Mouse (Mus musculus) A20 (cell line): Measurements from ENCODE around the gene Emcn.

ENCODE experiments used
- DNase-seq: peaks from one replicate; pipeline ENCODE4 v3.0.0-alpha.2; 2011; ENCODE audit warnings: low read depth, low spot score

Gene Emcn

DNA sequence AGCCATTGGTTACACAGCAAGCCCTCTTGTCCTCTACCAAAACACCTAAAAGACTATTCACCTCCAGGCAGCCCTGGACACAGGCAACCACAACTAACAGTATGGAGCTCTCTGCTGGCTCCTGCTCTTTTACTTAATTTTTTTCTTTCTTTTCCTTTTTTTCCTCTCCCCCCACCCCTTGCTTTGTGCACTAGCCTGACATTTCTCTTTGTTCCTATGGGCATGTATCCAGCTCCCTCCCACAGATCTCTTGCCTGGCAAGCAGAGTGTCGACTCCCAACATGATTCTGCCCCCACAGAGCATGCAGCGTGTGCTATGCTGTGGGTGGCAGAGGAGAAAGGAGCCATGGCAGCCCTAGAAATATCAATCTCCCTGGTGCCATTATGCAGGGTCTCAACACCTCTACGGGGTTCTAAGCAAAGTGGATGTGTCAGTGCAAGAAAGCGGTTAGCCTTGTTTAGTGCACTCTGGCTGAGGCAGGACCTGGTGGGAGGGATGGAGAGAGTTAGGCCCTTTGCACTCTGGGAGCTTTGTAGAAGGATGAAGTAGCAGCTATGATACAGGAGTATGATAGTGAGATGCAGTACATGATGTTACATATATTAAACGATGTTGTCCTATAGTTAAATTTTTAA lies 74.7 kb downstream of the Emcn start:
- DNase-seq: no peak

- peak; percentile 1 for DNase-seq
These were observed 77.8 kb downstream of the Emcn start for GRCm38 (mm10) chr3:137418636-137419035.

DNA sequence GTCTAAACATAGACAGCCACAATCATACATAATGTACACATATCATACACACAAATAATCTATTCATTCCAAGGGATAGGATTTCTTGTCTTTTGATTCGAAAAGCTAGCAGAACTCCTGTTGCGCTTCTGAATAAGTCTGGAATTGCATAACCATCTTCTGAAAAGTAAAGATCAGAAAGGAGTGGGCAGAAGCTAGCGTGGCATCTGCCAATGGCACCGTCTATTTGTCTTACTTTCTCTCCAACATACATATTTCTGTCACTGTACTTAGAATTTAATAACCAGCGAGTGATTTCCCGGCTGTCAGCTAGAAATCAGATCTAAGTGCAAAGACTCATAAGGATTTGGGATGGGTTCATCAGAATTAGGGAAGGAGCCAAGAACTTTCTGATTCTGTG lies 88.6 kb downstream of the Emcn start:
- no peak for DNase-seq

- no peak for DNase-seq
These were observed 124.2 kb downstream of the Emcn start for GRCm38 (mm10) chr3:137464902-137465629.

DNA sequence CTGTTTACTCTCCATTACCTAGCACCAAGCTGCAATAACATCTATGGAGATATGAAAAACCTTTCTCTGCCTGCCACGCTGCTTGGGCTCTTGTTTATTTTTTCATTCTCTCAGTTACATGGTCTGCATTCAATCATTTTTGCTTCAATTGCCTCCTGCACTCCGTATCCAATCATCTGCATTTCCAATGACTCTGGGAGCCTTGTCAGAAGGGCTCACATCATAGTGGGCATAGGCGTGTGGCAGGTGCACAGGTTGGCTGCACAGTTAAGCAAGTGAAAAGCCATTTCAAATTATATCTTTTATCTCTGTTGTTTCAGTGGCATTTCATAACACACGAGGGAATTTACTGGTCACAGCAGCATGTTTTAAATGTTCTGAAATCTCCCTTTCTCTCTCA lies 125.1 kb downstream of the Emcn start:
- no peak for DNase-seq

GRCm38 (mm10) chr3:137466766-137467165 lies 125.9 kb downstream of the Emcn start:
- no peak for DNase-seq

DNA sequence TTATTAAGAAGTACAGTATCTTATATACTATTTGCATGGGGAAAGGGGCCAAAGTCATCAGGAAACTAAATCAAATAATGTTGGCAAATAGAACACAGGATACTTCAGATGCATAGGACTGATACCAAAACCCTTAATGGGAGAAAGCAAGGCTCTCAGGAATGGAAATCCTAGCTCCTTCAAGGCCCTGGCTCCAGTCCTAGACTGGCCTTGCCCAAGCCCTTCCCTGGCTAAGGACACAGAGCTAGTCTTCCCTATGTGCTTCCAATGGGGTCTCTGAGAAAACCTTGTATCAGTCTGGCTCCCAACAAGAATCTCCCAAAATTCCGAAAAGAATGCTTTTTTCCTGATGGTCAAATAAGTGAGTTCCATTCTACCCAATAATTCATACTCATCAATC lies 126.5 kb downstream of the Emcn start:
- no peak for DNase-seq

DNA sequence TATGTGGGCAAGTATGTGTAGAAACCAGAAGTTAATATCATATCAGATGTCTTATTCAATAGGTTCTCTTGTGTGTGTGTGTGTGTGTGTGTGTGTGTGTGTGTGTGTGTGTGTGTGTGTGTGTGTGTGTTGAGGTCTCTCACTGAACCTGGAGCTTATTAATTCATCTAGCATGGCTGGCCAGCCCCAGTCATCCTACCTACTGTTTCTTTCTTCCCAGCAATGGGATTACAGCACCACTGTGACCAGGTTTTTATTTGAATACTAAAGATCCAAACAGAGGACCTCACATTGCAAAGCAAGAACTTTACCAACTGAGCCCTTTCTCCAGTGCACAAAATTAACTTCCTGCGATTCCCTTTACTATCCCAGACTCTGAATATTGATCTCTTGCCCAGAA lies 131.3 kb downstream of the Emcn start:
- no peak for DNase-seq

- no peak for DNase-seq
These were observed 139.0 kb downstream of the Emcn start for GRCm38 (mm10) chr3:137479761-137480339.

- no peak for DNase-seq
These were observed 140.3 kb downstream of the Emcn start for GRCm38 (mm10) chr3:137481157-137481556.
